Mouse (Mus musculus): ENCODE measurements at regions not wholly inside any gene's neighbourhood (a gene's known extent, or its start where the extent isn't known, plus 50 kb on each side); places are given as distances from the start of the nearest gene placed in this dataset.
A peak's percentile ranks its signal among the peaks of the same experiment; 100 is the strongest.

GRCm38 (mm10) chr5:68813306-68813705, 528.2 kb downstream of the Kctd8 start:
- peak; percentile 51; the same call in 1 of the 2 replicates for ATAC-seq
- no peaks in the 10 kb centered on the region for H3K4me1 ChIP-seq (ENCODE audit: insufficient read depth, low read length)
- TF ChIP-seq CTCF (IDR thresholded peaks at IDR 0.05; ENCODE audit: low read depth) = no peak
- no peak overlapping the region for H3K4me3 ChIP-seq (ENCODE audit: low read length)
- H3K9ac ChIP-seq (replicated peaks; ENCODE audit: low read length) = no peak overlapping the region
- no peak overlapping the region for H3K4me2 ChIP-seq (ENCODE audit: low read depth, low read length)
- no peaks in the 10 kb centered on the region for H3K9me3 ChIP-seq (ENCODE audit: low read length)
- peak; percentile 64 for DNase-seq (ENCODE audit: low spot score)
- no peaks in the 10 kb centered on the region for H3K27me3 ChIP-seq (ENCODE audit: insufficient read depth, low read length)
- H3K27ac ChIP-seq = no peak overlapping the region
- WGBS = 50% methylated on average over 3 of the region's 3 CpGs
- no peaks in the 10 kb centered on the region for H3K36me3 ChIP-seq (ENCODE audit: insufficient read depth, low read length)

- no peak overlapping the region for H3K27ac ChIP-seq
- DNase-seq (ENCODE audit: low spot score) = no peak
- no peak for ATAC-seq
- H3K4me2 ChIP-seq (ENCODE audit: low read depth, low read length) = no peak overlapping the region
- no peaks in the 10 kb centered on the region for H3K4me1 ChIP-seq (ENCODE audit: insufficient read depth, low read length)
- no peak overlapping the region for H3K4me3 ChIP-seq (ENCODE audit: low read length)
- TF ChIP-seq CTCF (IDR thresholded peaks at IDR 0.05; ENCODE audit: low read depth) = no peak
- no peaks in the 10 kb centered on the region for H3K27me3 ChIP-seq (ENCODE audit: insufficient read depth, low read length)
- no peaks in the 10 kb centered on the region for H3K36me3 ChIP-seq (ENCODE audit: insufficient read depth, low read length)
- no peak overlapping the region for H3K9ac ChIP-seq (replicated peaks; ENCODE audit: low read length)
- H3K9me3 ChIP-seq (ENCODE audit: low read length) = no peaks in the 10 kb centered on the region
These were observed 531.5 kb downstream of the Kctd8 start for GRCm38 (mm10) chr5:68810017-68810416.

Data from hindbrain, postnatal 0 days (tissue).